Mouse (Mus musculus) heart, adult 2 months (tissue): Measurements from ENCODE around the gene Il1f10. TPM values are rescaled to one million over a fixed set of nuclear protein-coding genes. Genes with fewer than 3 reads are reported as not detected.

Source experiments
- DNase-seq, 2 experiments: peaks; one replicate each; pipeline ENCODE4 v3.0.0; 2021
- H3K27ac ChIP-seq: fragments of 200-600 bp; 2 replicates; pipeline ENCODE4 v1.8.1; 2022
- H3K27me3 ChIP-seq: fragments of 200-500 bp; 2 replicates; pipeline ENCODE4 v1.6.1; 2012; ENCODE audit warnings: mild to moderate bottlenecking, low read length, inconsistent platforms, mixed read lengths; ENCODE audit not compliant: control insufficient read depth, insufficient read depth
- H3K36me3 ChIP-seq: fragments of 200-500 bp; 2 replicates; pipeline ENCODE4 v1.6.1; 2012; ENCODE audit warnings: low read length, inconsistent platforms; ENCODE audit not compliant: control insufficient read depth, insufficient read depth
- H3K4me1 ChIP-seq: fragments of 200-500 bp; 2 replicates; pipeline ENCODE4 v1.6.1; 2011; ENCODE audit warnings: low read length; ENCODE audit not compliant: control insufficient read depth, insufficient read depth
- H3K4me3 ChIP-seq: fragments of 200-600 bp; 2 replicates; pipeline ENCODE4 v1.8.1; 2022
- H3K79me2 ChIP-seq: fragments of 200-500 bp; replicated peaks from 2 replicates; pipeline ENCODE4 v1.6.1; 2012; ENCODE audit warnings: mild to moderate bottlenecking, inconsistent platforms, low read length, moderate library complexity, mixed read lengths; ENCODE audit not compliant: control insufficient read depth, insufficient read depth
- H3K9ac ChIP-seq: fragments of 200-500 bp; 2 replicates; pipeline ENCODE4 v1.6.1; 2012; ENCODE audit warnings: low read depth, mild to moderate bottlenecking, control low read depth, inconsistent platforms, low read length, mixed read lengths
- CTCF ChIP-seq: fragments of 200-600 bp; IDR thresholded peaks from 2 replicates; pipeline ENCODE4 v1.8.1; 2022; ENCODE audit warnings: antibody characterized with exemption, mild to moderate bottlenecking, moderate library complexity
- EP300 ChIP-seq: fragments of 200-500 bp; IDR thresholded peaks from 2 replicates; pipeline ENCODE4 v1.6.1; 2011; ENCODE audit warnings: low read depth, low read length, control low read depth; ENCODE audit not compliant: insufficient read depth
- POLR2A ChIP-seq: fragments of 200-500 bp; IDR thresholded peaks from 2 replicates; pipeline ENCODE4 v1.6.1; 2011; ENCODE audit warnings: mild to moderate bottlenecking, low read depth, low read length, control low read depth; ENCODE audit not compliant: insufficient read depth
- WGBS: fragments of 180-500 bp; shearing (Covaris S2); methylation state at CpG from one replicate; pipeline ENCODE4 v1.1.7; 2018; 5-methylcytosine and 5-hydroxymethylcytosine counted together
- intact Hi-C: fragments of 180-260 bp; cut with DNase I; formaldehyde crosslinking; loops from one replicate; pipeline ENCODE4 v1.15.1; 2025
- polyA plus RNA-seq: library from polyadenylated mRNA; depleted of rRNA; stranded (reverse); fragments of >200 nt; gene quantifications from 2 replicates; pipeline ENCODE4 v1.2.3, GENCODE M21; 2012
- total RNA-seq, 2 experiments: library from RNA; stranded (reverse); gene quantifications; 2 replicates each; pipeline ENCODE4 v1.2.3; 2021

Gene Il1f10
- total and polyA plus RNA-seq, 3 experiments, result not detected

GRCm38 (mm10) chr2:24296837-24297236 is 5.8 kb downstream of the Il1f10 start:
- Histone ChIP-seq H3K27me3 (no peaks in the 10 kb centered on the region), H3K4me3 (no peak overlapping the region), H3K27ac (no peak overlapping the region), H3K79me2 (no peaks in the 10 kb centered on the region), H3K4me1 (no peaks in the 10 kb centered on the region), H3K9ac (no peak overlapping the region), H3K36me3 (no peaks in the 10 kb centered on the region)
- no peak for DNase-seq
- TF ChIP-seq CTCF, result peak; percentile 88
- no peak for TF ChIP-seq POLR2A
- 4% methylated on average over 3 of the region's 3 CpGs for WGBS
- intact Hi-C loops, result loop anchor here (1.0 to 2.0 kb wide), 2 partner anchors 108 to 272 kb away; no protein-coding TSS in a partner anchor

- no peaks in the 10 kb centered on the region for H3K79me2 ChIP-seq
- no peaks in the 10 kb centered on the region for H3K36me3 ChIP-seq
- intact Hi-C loops, result no loop called here
- WGBS, result 62% methylated on average over 6 of the region's 6 CpGs
- TF ChIP-seq CTCF, result no peak
- no peak for TF ChIP-seq EP300
- no peak for TF ChIP-seq POLR2A
- no peak overlapping the region for H3K27ac ChIP-seq
- no peak overlapping the region for H3K9ac ChIP-seq
- H3K4me1 ChIP-seq, result no peaks in the 10 kb centered on the region
- H3K4me3 ChIP-seq, result no peak overlapping the region
- no peaks in the 10 kb centered on the region for H3K27me3 ChIP-seq
- DNase-seq, result peak in 1 of 2 experiments; percentile 27
These were observed 20.5 kb downstream of the Il1f10 start for GRCm38 (mm10) chr2:24311302-24312001.

GRCm38 (mm10) chr2:24316919-24317318 is 25.9 kb downstream of the Il1f10 start:
- Histone ChIP-seq H3K27me3 (no peaks in the 10 kb centered on the region), H3K27ac (no peak overlapping the region), H3K9ac (no peak overlapping the region), H3K79me2 (no peaks in the 10 kb centered on the region), H3K4me3 (no peak overlapping the region), H3K4me1 (no peaks in the 10 kb centered on the region), H3K36me3 (no peaks in the 10 kb centered on the region)
- intact Hi-C loops, result no loop called here
- WGBS, result 54% methylated on average over 1 of the region's 1 CpGs
- TF ChIP-seq EP300 (no peak), POLR2A (no peak), CTCF (no peak)
- DNase-seq, result no peak

GRCm38 (mm10) chr2:24317919-24318598 is 27.1 kb downstream of the Il1f10 start:
- WGBS, result 56% methylated on average over 4 of the region's 4 CpGs
- no peaks in the 10 kb centered on the region for H3K79me2 ChIP-seq
- DNase-seq, result no peak
- H3K9ac ChIP-seq, result no peak overlapping the region
- no peaks in the 10 kb centered on the region for H3K4me1 ChIP-seq
- TF ChIP-seq EP300 (no peak), CTCF (no peak), POLR2A (no peak)
- intact Hi-C loops, result no loop called here
- no peaks in the 10 kb centered on the region for H3K27me3 ChIP-seq
- no peak overlapping the region for H3K4me3 ChIP-seq
- H3K36me3 ChIP-seq, result no peaks in the 10 kb centered on the region
- H3K27ac ChIP-seq, result no peak overlapping the region

GRCm38 (mm10) chr2:24335333-24335732 is 44.3 kb downstream of the Il1f10 start:
- Histone ChIP-seq H3K79me2 (no peaks in the 10 kb centered on the region), H3K36me3 (no peaks in the 10 kb centered on the region), H3K27me3 (no peaks in the 10 kb centered on the region), H3K4me3 (no peak overlapping the region), H3K4me1 (peaks cover 3% of the 10 kb centered on the region; the same call in 1 of the 2 replicates), H3K9ac (no peak overlapping the region), H3K27ac (no peak overlapping the region)
- intact Hi-C loops, result no loop called here
- TF ChIP-seq CTCF, result no peak
- TF ChIP-seq EP300, result no peak
- no peak for TF ChIP-seq POLR2A
- DNase-seq, result no peak
- 29% methylated on average over 3 of the region's 3 CpGs for WGBS

GRCm38 (mm10) chr2:24336545-24336944 is 45.5 kb downstream of the Il1f10 start, which contains the start of gene Il1rn:
Gene Il1rn (plus strand): TSS chr2:24336853.
- Histone ChIP-seq H3K4me1 (peaks cover 3% of the 10 kb centered on the region; the same call in 1 of the 2 replicates), H3K27me3 (no peaks in the 10 kb centered on the region), H3K4me3 (no peak within 1 kb of the TSS), H3K27ac (no peak within 1 kb of the TSS), H3K9ac (no peak within 1 kb of the TSS), H3K36me3 (no peaks in the 10 kb centered on the region), H3K79me2 (no peaks in the 10 kb centered on the region)
- no peak for DNase-seq
- WGBS, result 86% methylated on average over 2 of the region's 2 CpGs
- intact Hi-C loops, result no loop called here
- TF ChIP-seq EP300, result no peak
- TF ChIP-seq POLR2A, result no peak
- no peak for TF ChIP-seq CTCF
